Mouse (Mus musculus): ENCODE measurements around the gene Slc37a2.

Slc37a2 gene

DNA sequence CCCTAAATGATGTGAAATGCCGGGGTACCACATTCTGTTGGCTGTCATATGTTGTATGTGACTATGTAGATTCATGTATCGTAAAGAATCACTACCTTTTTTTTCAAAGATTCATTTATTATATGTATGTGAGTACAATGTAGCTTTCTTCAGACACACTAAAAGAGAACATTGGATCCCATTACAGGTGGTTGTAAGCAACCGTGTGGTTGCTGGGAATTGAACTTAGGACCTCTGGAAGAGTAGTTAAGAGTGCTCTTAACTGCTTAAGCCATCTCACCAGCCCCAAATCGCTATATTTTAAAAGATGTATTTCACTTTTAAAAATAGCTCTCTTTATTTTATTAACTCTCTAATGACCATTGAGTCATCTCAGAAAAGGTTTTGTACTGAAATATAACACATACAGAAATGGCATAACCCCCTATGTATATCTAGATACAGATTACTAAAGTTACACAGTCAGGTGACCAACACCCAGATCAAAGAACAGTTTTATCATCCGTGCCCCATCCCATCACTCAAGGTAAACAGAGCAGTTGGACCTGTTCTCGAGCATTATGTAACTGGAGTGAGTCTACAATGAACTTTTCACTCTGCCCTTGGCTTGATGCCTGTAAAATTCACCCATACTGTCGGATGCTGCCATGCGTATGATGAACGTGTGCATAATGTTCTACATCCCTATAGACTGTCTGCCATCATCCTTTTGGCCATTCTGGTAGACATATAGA lies 41.0 kb downstream of the Slc37a2 start:
- no peak for DNase-seq (ENCODE audit: low spot score)

DNA sequence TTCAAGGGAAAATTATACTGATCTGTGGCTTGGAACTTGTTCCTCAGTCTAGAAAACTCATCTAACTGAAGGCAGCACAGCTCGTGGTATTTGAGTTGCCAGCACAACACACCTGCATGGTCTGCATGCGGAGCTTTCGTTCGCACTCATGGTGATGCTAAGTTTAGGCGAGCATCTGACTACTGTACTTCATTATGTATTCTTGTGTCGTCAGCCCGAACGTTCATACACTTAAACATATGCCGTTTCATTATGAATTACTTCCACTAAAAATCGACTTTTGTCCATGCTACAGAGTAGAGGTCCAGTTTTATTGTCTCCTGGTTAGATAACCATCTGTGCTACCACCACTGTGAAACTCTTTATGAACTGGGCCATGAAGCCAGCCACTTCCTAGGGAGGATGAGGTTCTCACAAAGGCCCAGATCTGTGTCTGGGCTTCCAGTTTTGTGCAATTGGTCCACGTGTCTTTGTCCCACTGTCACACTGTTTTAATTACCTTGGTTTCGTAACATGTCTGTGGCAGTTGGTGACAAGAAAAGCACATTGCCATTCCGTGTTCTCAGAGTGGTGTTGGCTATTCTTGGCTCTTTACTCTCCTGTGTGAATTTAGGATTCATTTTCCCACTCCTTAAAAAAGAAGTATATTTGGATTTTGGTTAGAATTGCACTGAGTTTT lies 42.3 kb downstream of the Slc37a2 start:
- DNase-seq (ENCODE audit: low spot score) = no peak

DNA sequence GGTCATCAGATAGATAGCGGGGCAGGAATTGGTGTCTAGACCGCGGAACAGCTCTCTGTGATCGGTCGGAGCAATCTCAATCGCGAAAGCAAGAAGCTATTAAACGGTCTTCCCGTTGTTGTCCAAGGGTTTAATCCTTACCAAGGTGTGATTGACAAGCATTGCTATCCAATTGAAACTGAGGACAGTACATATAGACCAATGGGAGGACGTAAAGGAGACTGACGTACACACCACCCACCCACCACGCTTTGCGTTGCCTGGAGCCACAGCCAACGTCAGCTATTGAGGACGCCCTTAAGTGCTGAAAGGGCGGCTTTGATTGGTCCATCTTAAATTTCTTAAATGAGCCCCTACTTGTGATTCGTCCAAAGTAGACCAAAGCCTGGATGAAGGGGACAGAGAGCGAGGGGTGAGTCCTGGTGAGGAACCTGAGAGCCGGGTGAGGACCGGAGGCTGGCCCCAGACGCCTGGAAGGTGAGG lies 47.6 kb downstream of the Slc37a2 start, which contains the start of gene Tmem218:
Gene Tmem218 (plus strand): TSS at position 295 of the 483 bp plus-strand sequence.
- DNase-seq (ENCODE audit: low spot score) = peak; percentile 97

DNA sequence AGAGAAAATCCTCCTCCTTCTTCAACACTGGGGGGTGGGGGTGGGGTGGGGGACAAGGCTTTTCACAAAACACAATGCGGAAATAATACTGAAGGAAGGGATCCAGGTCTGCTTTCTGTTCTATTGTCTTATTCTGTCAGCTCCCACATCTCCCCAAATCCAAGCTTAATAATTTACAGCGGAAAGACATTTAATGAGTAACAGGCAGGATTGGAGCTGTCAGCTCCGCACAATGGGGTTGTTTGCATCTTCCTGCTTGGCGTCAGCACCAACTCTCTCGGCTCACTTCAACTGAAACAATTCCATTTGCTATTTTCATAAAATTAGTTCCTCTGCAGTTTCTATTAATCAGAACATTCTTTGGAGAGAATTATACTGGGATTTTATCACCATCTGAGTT lies 51.7 kb downstream of the Slc37a2 start:
- DNase-seq (ENCODE audit: low spot score) = peak; percentile 34

DNA sequence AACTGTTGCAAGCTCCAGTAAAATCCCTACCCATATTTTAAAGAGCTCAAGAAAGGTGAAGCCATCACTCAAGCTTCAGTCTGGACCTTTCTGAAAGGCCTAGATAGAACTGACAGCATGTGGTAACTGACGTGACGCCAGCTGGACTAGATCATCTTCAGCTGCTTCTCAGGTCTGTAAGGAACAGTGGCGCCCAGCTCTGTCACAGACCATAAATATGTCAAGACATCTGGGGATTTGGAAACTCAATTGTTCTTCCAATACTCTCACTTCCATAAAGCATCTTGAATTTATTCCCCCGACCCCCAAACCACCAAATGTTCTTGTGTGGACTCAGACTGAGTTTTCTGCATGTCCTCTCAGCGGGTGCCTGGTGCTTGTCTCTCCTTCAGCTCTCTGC lies 55.1 kb downstream of the Slc37a2 start:
- no peak for DNase-seq (ENCODE audit: low spot score)

DNA sequence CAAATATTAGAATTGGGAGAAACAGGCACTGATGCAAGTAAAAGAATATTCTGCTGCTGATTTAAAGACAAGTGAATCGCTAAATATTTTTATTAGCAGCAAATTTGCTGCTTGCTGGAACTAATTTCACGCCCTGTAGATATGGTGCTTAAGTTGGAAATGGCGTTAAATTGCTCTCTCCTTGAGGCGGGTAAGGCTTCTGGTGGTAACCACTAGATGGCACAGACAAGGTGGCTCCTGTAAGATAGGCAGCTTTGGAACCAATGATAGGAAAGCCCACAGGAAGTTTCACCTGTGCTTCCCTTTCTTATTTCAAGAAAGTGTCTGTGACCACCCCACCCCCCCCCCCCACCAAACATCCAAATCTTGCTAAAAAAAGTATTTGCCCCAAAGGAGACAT lies 58.5 kb downstream of the Slc37a2 start:
- DNase-seq (ENCODE audit: low spot score) = no peak

DNA sequence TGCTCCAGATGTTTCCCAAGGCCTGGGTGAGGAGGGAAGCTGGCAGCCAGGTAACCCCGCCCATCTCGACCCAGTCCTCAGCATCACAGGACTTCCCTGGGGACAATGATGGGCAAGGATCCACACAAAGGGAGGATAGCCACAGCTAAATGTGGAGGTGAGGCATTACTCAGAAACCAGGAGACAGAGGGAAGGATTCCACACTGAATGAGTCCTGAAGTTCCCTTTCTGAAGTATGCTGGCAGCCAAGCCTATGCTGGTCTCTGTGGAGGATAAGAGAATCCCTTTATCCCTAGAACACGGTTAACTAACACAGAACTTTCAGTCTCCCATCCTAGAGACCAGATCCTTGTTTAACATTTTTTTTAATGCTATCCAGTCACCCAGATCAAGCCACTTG lies 67.5 kb downstream of the Slc37a2 start:
- no peak for DNase-seq (ENCODE audit: low spot score)

DNA sequence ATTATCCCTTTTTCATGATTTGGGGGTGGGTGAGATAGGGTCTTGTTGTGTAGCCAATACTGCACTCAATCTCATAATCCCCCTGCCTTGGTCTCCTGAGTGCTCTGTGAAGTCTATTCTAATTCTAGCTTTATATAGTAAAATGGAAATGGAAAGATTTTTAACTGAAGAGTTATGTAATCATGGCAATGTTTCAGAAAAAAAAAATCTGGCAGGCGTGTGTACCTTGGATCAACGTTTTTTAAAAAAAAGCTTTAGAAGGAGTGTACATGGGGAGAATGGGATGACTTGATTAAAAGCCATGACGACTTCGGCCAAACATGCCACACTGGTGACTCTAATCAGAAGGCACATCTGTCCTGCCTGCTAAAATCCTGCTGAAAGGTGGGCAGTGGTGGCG lies 68.1 kb downstream of the Slc37a2 start:
- DNase-seq (ENCODE audit: low spot score) = no peak

DNA sequence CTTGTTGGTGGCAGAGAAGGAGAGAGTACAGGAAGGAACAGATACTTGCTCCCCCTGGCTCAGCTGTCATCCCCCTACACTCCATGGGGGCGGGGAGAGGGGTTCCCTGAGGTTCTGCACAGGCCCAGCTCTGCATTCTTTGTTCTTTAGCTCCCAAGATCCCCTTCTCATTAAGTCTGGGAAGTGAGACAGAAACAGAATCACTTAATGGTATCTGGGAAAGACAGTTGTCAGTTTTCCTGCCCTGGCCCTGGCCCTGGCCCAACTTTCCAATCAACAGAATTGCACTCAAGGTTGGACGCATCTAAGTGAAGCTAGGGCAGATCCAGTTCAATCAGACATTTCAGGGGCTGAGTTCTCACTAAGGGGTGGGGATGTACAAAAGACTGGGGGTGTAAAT lies 72.4 kb downstream of the Slc37a2 start:
- no peak for DNase-seq (ENCODE audit: low spot score)

DNA sequence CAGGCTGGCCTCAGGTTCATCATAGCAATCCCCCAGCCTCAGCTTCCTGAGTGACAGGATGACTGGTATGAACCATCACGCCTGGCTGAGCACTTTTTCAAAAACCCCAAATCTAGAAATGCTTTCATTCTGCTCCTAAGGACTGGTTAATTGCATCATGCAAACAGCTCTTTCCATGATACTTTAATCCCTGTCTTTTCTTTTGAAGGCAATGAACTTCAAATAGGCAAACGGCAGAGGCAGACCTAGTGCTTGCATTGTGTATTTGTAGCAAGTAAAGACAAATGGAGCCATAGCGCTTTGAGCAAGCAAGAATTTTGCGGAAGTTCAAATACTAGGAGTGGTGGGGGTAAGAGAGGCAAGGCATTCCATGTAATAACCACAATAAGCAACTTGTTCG lies 73.9 kb downstream of the Slc37a2 start:
- DNase-seq (ENCODE audit: low spot score) = no peak

DNA sequence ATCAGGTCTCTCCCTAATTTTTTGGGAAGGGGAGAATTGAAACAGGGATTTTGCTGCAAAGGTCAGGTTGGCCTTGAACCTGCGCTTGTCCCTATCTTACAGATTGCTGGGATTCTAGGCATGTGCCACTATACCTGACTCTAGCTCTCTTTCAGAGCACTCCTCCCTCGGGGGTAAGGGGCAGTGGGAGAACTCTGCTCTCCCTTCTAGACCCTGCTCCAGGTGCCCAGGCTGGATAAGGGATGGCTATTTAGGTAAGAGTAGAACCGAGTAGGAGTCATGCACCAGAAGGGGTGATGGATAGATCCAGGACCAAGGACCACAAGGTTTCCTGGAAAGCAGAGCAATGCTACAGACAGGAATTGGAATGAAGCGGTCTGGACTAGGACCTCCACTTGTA lies 75.9 kb downstream of the Slc37a2 start:
- DNase-seq (ENCODE audit: low spot score) = no peak

DNA sequence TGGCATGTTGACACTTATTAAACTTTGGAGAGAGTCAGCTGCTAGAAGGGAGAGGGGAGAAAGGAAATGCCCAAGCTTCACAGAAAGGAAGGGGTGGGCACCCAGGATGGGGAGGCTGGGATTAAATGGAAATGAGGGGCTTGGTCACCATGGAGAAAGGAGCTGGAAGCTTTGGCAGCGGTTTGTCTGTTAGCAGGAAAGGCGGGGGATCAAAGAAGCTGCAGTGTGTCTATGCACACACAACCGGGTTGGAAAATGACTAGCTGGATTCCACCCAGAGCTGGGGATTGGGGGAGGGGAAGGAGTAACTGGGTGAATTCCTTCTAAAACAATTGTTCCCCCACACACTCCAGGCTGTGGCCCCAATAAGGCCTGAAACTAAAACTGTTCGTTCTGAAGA lies 76.6 kb downstream of the Slc37a2 start:
- DNase-seq (ENCODE audit: low spot score) = no peak
